Mouse (Mus musculus) limb, embryonic 11.5 days (tissue): ENCODE measurements around the gene Srd5a2. TPM values are rescaled to one million over a fixed set of nuclear protein-coding genes. Genes with fewer than 3 reads are reported as not detected.

Source experiments
- ATAC-seq: fragments of 200-750 bp; cut with Nextera tagmentation; 2 replicates; pipeline ENCODE4 v1.8.0; 2017; ENCODE audit warnings: low read depth; ENCODE audit not compliant: insufficient number of reproducible peaks, low FRiP score, low TSS enrichment
- DNase-seq: peaks from one replicate; pipeline ENCODE4 v3.0.0-alpha.2; 2015; ENCODE audit warnings: low spot score
- H3K27ac ChIP-seq: fragments of 300-500 bp; sonication (generic); replicated peaks from 2 replicates; pipeline ENCODE4 v1.5.1; 2014; ENCODE audit warnings: low read depth, mild to moderate bottlenecking, low read length
- H3K27me3 ChIP-seq: fragments of 300-500 bp; sonication (generic); 2 replicates; pipeline ENCODE4 v1.6.1; 2014; ENCODE audit warnings: mild to moderate bottlenecking, low read length, mixed read lengths; ENCODE audit not compliant: control insufficient read depth, insufficient read depth
- H3K36me3 ChIP-seq: fragments of 300-500 bp; sonication (generic); 2 replicates; pipeline ENCODE4 v1.6.1; 2014; ENCODE audit warnings: mild to moderate bottlenecking, low read length, moderate library complexity, mixed read lengths; ENCODE audit not compliant: control insufficient read depth, insufficient read depth
- H3K4me1 ChIP-seq: fragments of 300-500 bp; sonication (generic); 2 replicates; pipeline ENCODE4 v1.6.1; 2014; ENCODE audit warnings: low read length, mixed read lengths; ENCODE audit not compliant: control insufficient read depth, insufficient read depth
- H3K4me2 ChIP-seq: fragments of 300-500 bp; sonication (generic); 2 replicates; pipeline ENCODE4 v1.6.1; 2014; ENCODE audit warnings: low read depth, mild to moderate bottlenecking, moderate library complexity; ENCODE audit not compliant: severe bottlenecking
- H3K4me3 ChIP-seq: fragments of 300-500 bp; sonication (generic); 2 replicates; pipeline ENCODE4 v1.5.1; 2014; ENCODE audit warnings: low read depth, low read length
- H3K9ac ChIP-seq: fragments of 300-500 bp; sonication (generic); 2 replicates; pipeline ENCODE4 v1.6.1; 2014; ENCODE audit warnings: mild to moderate bottlenecking, low read length
- H3K9me3 ChIP-seq: fragments of 300-500 bp; sonication (generic); 2 replicates; pipeline ENCODE4 v1.6.1; 2016; ENCODE audit warnings: low read length; ENCODE audit not compliant: control insufficient read depth
- WGBS: fragments of 180-500 bp; shearing (Covaris S2); extraction: QIAGEN DNeasy Blood & Tissue Kit; methylation state at CpG from one replicate; pipeline ENCODE4 v1.1.7; 2014; 5-methylcytosine and 5-hydroxymethylcytosine counted together
- polyA plus RNA-seq: library from polyadenylated mRNA; unstranded; fragments of >200 nt; fragmentation: Nextera tagmentation; extraction: Ambion mirVana; gene quantifications from 2 replicates; pipeline ENCODE4 v1.2.1, GENCODE M21; 2014

The Srd5a2 gene
- polyA plus RNA-seq, 1 experiment from 2014 or later: 0.51 TPM

- H3K4me3 ChIP-seq: no peak overlapping the region
- H3K4me2 ChIP-seq: no peak overlapping the region
- no peaks in the 10 kb centered on the region for H3K4me1 ChIP-seq
- 88% methylated on average over 4 of the region's 4 CpGs for WGBS
- H3K27ac ChIP-seq: no peak overlapping the region
- H3K9me3 ChIP-seq: no peaks in the 10 kb centered on the region
- H3K9ac ChIP-seq: no peak overlapping the region
- no peaks in the 10 kb centered on the region for H3K36me3 ChIP-seq
- DNase-seq: no peak
- no peak for ATAC-seq
- no peaks in the 10 kb centered on the region for H3K27me3 ChIP-seq
Measured at GRCm38 (mm10) chr17:73971291-73971690, 76.4 kb downstream of the Srd5a2 start.

- Histone ChIP-seq H3K4me1 (no peaks in the 10 kb centered on the region), H3K4me3 (no peak overlapping the region), H3K27ac (no peak overlapping the region), H3K4me2 (no peak overlapping the region), H3K9ac (no peak overlapping the region), H3K27me3 (no peaks in the 10 kb centered on the region), H3K36me3 (no peaks in the 10 kb centered on the region), H3K9me3 (no peaks in the 10 kb centered on the region)
- whole genome bisulfite sequencing: 79% methylated on average over 3 of the region's 3 CpGs
- no peak for DNase-seq
- no peak for ATAC-seq
Measured at GRCm38 (mm10) chr17:73970361-73971027, 77.2 kb downstream of the Srd5a2 start.

Other genes with a start within 250 kb of the Srd5a2 start
- gene Ehd3, start 243.8 kb downstream of the Srd5a2 start, polyA plus RNA-seq: 9.3 and 9.5 TPM in 2 replicates
- gene Xdh, start 97.7 kb downstream of the Srd5a2 start, polyA plus RNA-seq: 0.19 and 0.45 TPM in 2 replicates
- 89.2 and 94.3 TPM in 2 replicates for gene Memo1, start 247.6 kb upstream of the Srd5a2 start, polyA plus RNA-seq